ENCODE assay signal across 17 mouse cellular contexts in genomic region chr5:131869711-131870499, GRCm38 (mm10).
A peak's percentile ranks its signal among the peaks of the same experiment; 100 is the strongest.
DNase-seq lines count a peak whose midpoint lies in the region; ATAC-seq and TF ChIP-seq lines count a peak whose summit lies in the region.
"Had no signal": no experiment of that assay in that cellular context is flagged by ENCODE, and none has a peak within 500 bp of the region (broad histone marks: within the 10 kb centered on the region; RNA-seq: fewer than 3 reads in every experiment).

No protein-coding gene starts in this region.

- no peaks in the 10 kb centered on the region for H3K36me3 ChIP-seq in lung, embryonic 14.5 days (ENCODE audit: insufficient read depth)
- H3K36me3 ChIP-seq in forebrain, postnatal 0 days (ENCODE audit: insufficient read depth): no peaks in the 10 kb centered on the region
- H3K36me3 ChIP-seq: embryonic facial prominence, embryonic 12.5 days; heart, embryonic 13.5 days; intestine, embryonic 15.5 days had no signal

- H3K4me1 ChIP-seq in lung, embryonic 14.5 days (ENCODE audit: insufficient read depth): no peaks in the 10 kb centered on the region
- H3K4me1 ChIP-seq in forebrain, postnatal 0 days (ENCODE audit: insufficient read depth): 0 out of 2 replicates have a peak, but pooled peaks cover 3% of the 10 kb centered on the region
- H3K4me1 ChIP-seq: intestine, embryonic 15.5 days had no signal

- H3K9ac ChIP-seq in lung, embryonic 14.5 days: no peak overlapping the region
- no peak overlapping the region for H3K9ac ChIP-seq in forebrain, postnatal 0 days
- H3K9ac ChIP-seq: embryonic facial prominence, embryonic 12.5 days; heart, embryonic 13.5 days; intestine, embryonic 15.5 days had no signal

- ATAC-seq in lung, embryonic 14.5 days (ENCODE audit: insufficient read depth): no peak
- ATAC-seq in forebrain, postnatal 0 days: peak; percentile 84
- ATAC-seq: intestine, embryonic 15.5 days had no signal

- no peaks in the 10 kb centered on the region for H3K9me3 ChIP-seq in lung, embryonic 14.5 days (ENCODE audit: low read depth, low read length)
- H3K9me3 ChIP-seq in forebrain, postnatal 0 days (ENCODE audit: low read length): no peaks in the 10 kb centered on the region
- H3K9me3 ChIP-seq: embryonic facial prominence, embryonic 12.5 days; heart, embryonic 13.5 days; intestine, embryonic 15.5 days had no signal

- no peak overlapping the region for H3K4me3 ChIP-seq in lung, embryonic 14.5 days (ENCODE audit: low read depth, low read length)
- H3K4me3 ChIP-seq in forebrain, postnatal 0 days (ENCODE audit: low read depth, low read length): no peak overlapping the region
- H3K4me3 ChIP-seq: embryonic facial prominence, embryonic 12.5 days; heart, embryonic 13.5 days; intestine, embryonic 15.5 days had no signal

- TF ChIP-seq POLR2A in brain, embryonic 14.5 days (IDR thresholded peaks at IDR 0.05; ENCODE audit: borderline replicate concordance, extremely low read depth, insufficient read depth, insufficient read length, poor library complexity, severe bottlenecking): no peak

- DNase-seq in lung, embryonic 14.5 days: peak; percentile 31
- DNase-seq in lung, postnatal 36 days: no peak
- peak; percentile 88 for DNase-seq in brain, embryonic 14.5 days (ENCODE audit: low read depth)
- peak; percentile 47 for DNase-seq in brain, embryonic 18.5 days (ENCODE audit: low read depth, low spot score)
- peak; percentile 57 for DNase-seq in forebrain, postnatal 0 days
- no peak for DNase-seq in kidney, postnatal 36 days
- DNase-seq: adrenal gland, adult 2 months; adrenal gland, postnatal 25 days; cerebellum, adult 11 months; cerebellum, adult 8-10 months; cerebellum, postnatal 14 days; gastrocnemius, postnatal 36 days; heart, adult 11 months; heart, postnatal 36 days had no signal

- no peak overlapping the region for H3K27ac ChIP-seq in lung, embryonic 14.5 days (ENCODE audit: low read depth)
- H3K27ac ChIP-seq in forebrain, postnatal 0 days (ENCODE audit: low read depth, low read length): no peak overlapping the region
- H3K27ac ChIP-seq: embryonic facial prominence, embryonic 12.5 days; heart, embryonic 13.5 days; intestine, embryonic 15.5 days had no signal

- WGBS in lung, embryonic 14.5 days: 69% methylated on average over 11 of the region's 11 CpGs
- WGBS in forebrain, postnatal 0 days: 46% methylated on average over 11 of the region's 11 CpGs

- H3K27me3 ChIP-seq in lung, embryonic 14.5 days (ENCODE audit: insufficient read depth, low read length): no peaks in the 10 kb centered on the region
- H3K27me3 ChIP-seq in forebrain, postnatal 0 days (ENCODE audit: insufficient read depth, low read length): no peaks in the 10 kb centered on the region
- H3K27me3 ChIP-seq: embryonic facial prominence, embryonic 12.5 days; heart, embryonic 13.5 days; intestine, embryonic 15.5 days had no signal

- no peak for TF ChIP-seq CTCF in lung, embryonic 14.5 days (IDR thresholded peaks at IDR 0.05; ENCODE audit: low read depth)
- no peak for TF ChIP-seq CTCF in brain, embryonic 14.5 days (IDR thresholded peaks at IDR 0.05; ENCODE audit: borderline replicate concordance, extremely low read depth, insufficient read depth, insufficient read length)
- TF ChIP-seq CTCF in forebrain, postnatal 0 days (IDR thresholded peaks at IDR 0.05; ENCODE audit: low read depth): no peak

- no peak overlapping the region for H3K4me2 ChIP-seq in lung, embryonic 14.5 days
- H3K4me2 ChIP-seq in forebrain, postnatal 0 days (ENCODE audit: low read depth): no peak overlapping the region
- H3K4me2 ChIP-seq: embryonic facial prominence, embryonic 12.5 days; heart, embryonic 13.5 days; intestine, embryonic 15.5 days had no signal

Comparison
In these comparisons a context has a peak if more than half of its experiments do, and no peak if none do; other contexts are left out.
1. DNase-seq: peak in lung, embryonic 14.5 days (single experiment), brain, embryonic 14.5 days (single experiment), brain, embryonic 18.5 days (single experiment) and forebrain, postnatal 0 days (single experiment); none in lung, postnatal 36 days (single experiment) and kidney, postnatal 36 days (0 of 2).